Mouse (Mus musculus) adipocyte (in vitro differentiated cells): ENCODE data around the gene Nrxn3.

Experiments
- DNase-seq: peaks from one replicate; pipeline ENCODE4 v3.0.0-alpha.2; 2016; ENCODE audit warnings: low spot score

The Nrxn3 gene

DNA sequence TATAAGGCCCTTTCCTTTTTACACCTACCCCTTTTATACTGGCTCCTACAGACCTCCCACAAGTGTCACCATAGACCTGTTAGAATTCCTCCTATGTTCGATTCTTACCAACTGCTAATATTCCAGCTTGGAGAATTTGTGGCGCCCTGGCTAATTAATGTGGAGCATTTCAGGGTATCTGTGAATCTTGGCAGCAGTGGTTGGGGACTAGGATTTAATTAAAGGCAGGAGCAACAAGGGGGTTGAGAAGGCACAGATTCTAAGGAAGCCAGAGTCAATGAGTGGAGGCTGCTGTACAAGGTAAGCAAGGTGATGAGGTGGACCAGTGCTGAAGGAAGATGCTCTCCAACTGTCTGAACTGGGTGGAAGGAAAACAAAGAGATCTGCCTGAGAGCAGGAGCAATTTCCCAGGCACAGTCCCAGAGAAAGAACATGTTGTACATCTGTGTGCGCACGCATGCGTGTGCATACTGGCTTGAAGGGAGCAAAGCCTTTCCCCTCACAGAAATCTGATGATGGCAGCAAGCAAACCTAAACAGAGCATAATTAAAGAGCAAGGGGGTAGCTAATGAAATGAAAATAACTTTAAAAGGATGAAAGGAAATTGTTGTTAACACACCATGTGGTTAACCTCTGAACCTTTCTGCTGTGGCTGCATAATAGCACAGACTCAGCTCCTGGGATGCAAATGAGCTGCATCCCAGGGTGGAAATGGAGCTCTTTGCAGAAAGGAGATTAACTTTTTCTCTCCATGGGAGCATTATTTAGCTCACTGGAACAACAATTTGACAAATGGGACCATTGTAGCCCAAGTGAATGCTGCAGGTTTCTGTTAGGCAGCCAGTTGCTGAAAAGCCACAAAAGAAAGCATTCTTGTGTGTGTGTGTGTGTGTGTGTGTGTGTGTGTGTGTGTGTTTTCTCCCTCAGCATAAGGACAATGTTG lies 1409.5 kb downstream of the Nrxn3 start:
- DNase-seq = no peak

DNA sequence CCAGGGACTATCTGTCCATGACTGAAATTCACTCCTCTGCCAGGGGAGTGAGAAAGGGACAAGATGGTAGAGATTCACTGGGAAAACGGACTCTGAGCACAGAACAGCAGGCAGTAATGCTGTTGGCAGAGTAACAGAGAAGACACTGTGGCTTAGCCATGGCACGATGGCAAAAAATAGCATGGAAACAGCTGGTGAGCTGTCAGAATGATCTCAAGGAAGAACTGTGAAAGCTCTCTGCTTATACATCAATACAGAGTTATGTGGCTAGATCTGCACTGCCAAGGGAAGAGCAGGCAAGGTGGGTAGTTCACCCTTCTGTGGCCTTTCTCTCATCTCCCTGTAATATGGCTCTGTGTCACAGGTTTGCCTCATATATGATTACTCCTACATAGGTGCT lies 1419.3 kb downstream of the Nrxn3 start:
- no peak for DNase-seq

DNA sequence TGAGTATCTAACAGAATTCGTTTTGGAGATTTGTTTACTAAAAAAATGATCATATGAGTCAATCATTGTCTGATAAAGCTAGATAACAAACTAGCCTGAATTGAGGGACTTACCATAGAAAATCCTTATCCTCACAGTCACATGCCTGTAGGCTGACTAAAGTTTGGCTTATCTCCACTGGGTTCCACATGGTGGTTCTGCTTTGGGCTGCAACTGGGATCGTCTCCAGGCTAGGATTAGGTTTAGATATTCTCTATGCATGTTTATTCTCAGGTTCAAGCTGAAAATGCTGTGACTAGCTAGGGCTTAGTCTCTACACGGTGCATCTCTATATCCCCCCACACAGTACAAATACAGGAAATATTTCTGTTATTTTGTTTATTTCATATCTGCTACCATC lies 1421.6 kb downstream of the Nrxn3 start:
- no peak for DNase-seq

DNA sequence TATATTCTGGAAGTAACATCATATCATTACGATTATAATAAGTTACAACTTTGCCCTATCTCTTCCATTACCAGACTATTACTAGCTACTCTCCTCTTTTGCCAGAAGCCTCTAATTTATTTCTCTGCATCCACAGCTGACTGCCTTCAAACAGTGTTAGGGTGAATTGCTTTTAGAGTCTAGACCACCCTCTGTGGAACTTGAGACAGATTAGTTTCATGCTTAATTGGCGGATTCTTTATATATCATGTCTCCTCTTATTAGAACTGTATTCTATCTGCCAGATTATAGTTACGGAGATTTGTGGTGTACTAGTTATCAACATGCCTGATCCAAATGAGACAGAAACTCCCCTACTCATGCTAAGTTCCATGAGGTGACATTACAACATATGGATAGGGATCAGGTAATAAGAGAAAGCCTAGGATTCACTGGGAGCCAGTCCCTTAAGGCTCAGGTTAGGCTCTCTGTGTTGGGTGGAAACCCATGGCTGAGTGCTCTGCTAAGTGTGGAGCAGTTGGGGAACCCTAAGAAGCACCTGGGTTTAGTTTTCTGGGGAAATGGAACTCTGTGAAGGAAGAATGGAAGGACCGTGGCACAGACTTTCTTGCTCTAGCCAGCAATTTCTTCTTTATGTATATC lies 1435.6 kb downstream of the Nrxn3 start:
- DNase-seq = no peak

DNA sequence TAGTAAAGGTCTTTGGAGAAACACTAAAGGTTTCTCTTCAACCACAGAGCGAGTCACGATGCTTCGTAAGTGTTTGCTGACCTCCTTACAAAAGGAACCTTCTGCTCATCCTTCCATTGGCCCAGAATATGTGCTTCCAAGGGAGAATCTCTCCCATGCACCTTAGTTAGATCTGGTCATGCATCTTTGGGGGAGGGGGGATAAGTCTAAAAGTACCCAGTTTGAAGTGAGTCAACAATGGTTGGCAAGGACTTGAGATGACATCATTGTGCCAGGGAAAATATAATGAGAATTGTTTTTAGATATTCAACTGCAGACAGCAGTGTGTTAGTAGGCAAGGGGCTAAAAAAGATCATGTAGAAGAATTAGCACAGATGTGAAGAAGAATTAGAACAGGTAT lies 1437.2 kb downstream of the Nrxn3 start:
- DNase-seq = no peak

DNA sequence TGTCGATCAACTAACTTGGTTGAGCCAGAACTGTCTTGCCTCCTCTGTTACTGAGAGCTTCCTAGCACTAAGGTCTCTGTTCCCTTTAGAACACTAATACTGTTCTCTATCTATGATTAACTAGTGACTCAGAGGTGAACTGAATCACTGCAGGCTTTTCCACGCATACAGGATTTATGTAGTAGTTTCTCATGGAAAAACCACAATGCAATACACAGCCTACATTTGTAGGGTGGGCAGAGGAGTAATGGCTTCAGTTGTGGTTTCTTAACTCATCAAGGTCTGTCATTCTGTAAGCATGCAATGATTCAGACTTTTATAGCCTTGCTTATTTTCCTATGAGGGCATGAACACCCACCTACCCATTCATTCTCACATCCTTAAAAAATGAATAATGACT lies 1443.4 kb downstream of the Nrxn3 start:
- DNase-seq = no peak

DNA sequence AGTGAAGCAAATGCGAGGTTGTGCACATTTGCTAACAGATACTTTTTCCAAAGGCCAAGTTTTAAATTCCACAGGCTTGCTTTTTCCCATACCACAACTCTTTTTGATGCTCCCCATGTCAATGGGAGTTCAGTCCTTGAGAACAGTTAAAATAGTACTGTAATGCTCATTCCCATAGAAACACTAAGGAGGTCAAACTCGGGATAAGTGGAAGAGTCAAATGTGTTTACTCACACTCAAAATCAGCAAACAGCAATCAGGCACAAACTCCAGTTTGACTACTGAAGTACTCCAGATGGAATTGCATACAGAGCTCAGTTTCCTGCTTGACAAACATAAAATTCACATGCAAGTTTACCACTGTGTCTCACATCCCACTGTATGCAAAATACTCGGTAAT lies 1458.9 kb downstream of the Nrxn3 start:
- DNase-seq = no peak

DNA sequence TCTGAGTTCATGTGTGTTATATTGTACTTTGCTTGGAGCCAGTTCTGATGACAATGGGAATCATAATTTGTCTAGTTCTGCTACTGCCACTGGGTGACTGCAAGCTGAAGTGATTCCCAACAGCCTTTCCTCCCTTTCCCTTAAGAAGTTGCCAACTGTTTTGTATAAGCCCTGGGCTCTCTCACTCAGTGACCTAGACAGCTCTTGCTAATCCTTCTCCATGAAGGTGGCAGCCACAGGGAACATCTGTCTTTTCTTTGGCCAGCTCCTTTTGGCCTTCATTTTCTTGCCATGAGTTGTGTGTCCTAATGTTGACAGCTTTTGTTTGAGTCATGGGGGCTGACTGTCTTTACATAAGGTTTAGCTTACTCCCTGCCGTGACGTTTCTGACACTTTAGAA lies 1460.3 kb downstream of the Nrxn3 start:
- no peak for DNase-seq

DNA sequence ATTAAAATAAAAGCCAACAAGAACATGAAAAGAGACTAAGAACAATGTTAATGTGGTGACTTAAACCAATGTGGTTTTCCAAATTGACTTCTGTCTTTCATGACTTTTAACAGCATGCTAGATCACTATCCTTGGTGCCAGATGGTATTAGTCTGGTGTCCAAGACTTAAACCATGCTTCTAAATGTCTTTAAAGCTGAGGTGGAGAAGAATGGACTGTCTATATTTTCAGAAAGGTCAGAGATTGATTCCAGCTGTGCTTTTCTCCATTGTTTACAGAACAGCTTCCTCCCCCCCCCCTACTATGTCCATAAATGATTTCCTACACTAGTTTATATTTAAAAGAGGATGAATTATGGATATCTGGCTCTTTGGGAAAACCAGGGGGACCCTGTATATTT lies 1473.5 kb downstream of the Nrxn3 start:
- DNase-seq = no peak

DNA sequence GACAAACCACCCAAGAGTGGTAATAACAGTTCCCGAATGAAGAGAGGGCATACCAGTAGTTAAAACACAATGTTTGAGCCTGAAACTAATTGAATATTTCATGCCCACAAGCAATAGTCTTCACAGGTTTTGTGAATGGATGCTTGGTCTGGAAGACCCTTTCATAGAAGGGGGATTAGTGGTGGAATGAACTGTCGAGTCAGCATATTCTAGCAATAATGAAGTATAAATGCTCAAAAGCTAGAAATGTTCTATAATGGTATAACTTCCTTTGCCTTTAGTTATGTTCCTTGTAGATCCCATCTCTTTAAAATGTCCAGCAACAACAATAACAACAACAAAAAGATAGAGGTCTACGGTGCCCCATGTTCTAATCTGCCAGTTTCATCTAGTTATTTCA lies 1475.3 kb downstream of the Nrxn3 start:
- DNase-seq = no peak

DNA sequence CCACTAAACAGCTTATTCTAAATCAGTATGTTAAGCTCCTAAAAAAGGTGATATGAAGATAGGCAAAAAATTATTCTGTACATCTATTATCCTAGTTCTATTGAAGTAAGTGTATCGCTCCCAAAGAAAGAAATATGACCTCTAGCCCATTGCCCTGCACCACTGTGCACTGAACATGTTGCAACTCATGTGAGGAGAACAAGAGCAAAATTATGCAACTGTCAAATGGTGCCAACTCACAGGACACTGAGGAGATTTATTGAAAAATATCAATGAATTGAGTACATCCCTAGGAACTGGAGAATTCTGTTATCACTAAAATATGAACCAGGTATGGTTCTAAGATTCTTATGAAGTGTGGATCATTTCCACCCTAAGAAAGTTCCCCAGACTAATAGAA lies 1479.8 kb downstream of the Nrxn3 start:
- DNase-seq = no peak

DNA sequence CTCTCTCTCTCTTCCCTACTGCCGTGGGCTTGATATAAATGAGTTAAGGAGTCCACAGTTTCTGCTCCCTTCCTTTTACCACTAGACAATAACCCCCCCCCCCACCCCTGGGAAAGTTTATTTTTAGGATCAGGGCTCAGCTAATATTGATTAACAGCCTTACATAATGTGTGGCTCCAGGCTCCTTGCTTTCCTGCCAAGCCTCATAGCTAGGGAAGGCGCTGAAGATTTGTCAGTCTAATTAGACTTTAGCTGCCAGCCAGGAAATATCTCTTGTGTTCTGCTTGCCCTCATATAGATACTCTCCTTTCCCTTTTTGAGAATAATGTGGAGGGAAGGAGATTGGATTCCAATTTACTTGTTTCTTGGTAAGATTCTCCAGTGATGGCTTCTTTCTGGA lies 1488.7 kb downstream of the Nrxn3 start:
- DNase-seq = no peak

DNA sequence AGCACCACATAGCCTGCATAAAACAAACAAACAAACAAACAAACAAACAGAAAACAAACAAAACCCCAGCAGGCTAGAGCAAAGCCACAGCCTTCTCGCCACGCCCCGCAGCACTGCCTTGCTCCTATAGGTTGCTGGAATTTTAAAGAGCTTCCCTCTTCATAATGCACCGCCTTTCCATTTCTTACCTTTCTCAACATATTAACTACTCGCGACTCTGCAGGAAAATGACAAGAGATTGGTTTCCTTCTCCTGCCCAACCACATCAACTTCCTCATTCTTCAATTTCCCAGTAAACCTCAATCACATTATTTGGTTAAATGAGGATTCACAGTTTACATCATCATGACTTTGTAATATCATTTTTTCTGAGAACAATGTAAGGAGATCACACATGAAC lies 1494.4 kb downstream of the Nrxn3 start:
- DNase-seq = no peak

DNA sequence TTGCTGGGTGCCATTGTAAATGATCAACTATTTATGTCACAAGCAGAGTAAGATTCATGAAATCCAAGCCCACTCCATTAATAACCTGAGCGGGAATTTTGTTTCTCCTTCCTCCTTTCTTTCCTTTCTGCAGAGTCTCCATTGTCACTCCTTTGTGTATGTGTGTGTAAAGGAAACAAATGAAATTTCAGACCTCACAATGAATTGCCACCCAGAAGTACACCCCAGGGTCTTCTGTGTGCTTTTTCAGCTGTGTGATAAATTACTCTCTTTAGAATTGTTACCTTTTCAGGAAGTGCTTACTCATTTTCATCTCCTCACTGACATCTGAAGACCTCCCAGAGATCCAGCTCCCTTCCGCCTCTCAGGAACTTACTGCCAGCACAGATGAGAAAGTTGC lies 1506.4 kb downstream of the Nrxn3 start:
- DNase-seq = no peak

DNA sequence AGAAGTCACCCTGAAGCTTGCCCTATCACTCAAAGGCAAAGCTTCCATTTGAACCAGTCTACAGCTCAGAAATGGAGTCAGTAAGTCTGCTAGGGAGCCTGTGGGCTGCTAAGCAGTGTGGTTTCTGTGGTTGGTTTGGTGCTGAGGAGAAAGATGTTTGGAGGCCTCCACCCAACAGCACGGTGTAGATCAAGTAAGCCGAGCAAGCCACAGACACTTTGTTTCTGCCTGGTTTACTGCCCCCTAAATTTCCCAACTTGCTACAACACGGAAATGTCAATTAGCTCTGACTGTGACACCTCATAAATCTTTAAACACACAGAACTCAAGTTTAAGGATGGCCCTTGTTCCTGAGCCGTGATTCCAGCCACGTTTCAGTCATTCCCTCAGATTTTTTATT lies 1513.4 kb downstream of the Nrxn3 start:
- DNase-seq = no peak

DNA sequence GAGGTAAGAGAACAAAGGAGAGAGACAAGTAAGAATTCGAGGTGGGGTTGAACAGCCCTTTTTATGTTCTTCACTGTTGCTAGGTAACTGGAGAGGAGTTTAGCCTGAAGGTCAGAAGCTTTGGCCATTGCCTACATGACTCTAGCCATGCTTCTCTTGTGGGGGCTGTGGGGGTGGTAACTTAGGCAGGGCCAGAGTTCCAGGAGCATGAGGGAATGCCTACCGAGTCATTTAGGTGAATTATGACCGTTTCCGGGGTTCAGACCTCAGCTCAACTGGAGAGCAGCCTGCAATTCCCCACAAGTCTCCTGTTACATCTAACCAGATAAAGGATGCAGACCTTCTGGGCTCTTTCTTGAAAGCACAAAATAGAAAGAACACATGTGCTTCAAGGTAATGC lies 1537.6 kb downstream of the Nrxn3 start:
- DNase-seq = no peak

DNA sequence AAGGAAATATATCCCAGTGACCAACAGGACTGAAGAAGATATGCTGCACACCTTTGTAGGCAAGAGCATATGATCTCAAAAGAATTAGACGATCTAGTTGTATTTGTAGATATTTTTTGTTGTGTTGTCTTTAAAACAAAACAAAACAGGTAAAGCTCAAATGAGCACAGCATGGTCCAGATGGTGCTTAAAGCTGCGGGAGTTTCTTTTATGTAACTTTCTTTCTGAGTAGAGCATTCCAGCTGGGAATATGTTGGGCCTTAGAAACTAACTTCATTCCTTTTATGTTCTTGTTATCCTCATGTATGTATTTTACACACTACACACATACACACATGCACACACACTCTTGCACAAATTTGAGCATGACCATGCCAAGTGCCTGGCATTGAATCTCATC lies 1545.4 kb downstream of the Nrxn3 start:
- no peak for DNase-seq

DNA sequence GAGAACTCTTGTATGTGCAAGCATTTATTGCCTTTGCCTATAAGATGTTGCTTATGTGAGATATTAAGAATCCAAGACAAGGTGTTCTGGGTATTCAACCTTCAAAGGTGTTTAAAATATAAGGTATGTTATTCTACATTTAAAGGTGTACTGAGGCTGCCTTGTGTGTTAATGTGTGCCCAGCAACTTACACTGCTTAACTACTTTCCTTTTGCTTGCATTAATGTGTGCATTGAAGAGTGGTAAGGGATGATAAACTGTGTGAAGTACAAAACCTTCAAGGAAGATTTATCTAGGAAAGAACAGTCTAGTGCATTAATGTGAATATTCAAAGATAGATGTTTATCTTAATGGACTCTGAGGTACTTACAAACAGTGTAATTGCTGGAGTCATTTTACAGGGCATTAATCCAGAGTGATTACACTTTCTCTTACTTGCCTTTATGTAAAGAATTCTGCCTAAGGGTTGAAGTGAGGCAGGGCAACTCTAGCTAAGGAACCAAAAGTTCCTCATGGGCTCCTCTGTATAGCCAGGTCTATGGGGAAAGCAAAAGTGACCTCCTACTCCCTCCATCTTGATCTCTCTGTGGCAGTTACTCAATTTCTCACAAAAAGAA lies 1548.2 kb downstream of the Nrxn3 start:
- DNase-seq = no peak

DNA sequence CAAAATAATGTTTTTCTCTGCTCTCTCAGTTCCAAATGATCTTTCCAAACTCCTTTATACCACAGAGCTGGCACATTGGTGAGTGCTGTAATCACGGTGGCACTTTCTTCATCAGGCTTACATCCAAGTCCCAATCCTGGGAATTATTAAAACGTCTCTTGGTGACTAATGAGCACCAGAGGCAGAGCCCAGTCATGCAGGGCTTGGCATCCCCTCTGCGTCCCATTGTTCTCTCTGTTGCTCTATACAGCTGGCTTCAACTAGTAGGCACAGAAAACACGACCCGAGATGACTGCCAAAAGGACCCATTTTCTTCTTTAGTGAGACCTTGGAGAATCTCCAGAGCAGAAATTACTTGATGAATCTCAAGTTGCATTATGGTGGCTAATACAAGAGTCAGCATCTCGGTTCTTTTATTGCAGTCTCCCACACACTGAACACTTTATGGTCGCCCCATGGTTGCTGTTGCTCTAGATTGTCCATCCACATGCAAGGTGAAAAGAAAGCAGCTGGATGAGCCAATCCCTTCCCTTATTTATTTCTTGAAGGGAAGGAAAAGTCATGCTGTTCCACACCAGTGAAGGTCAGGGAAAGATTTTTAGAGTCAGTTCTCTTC lies 1552.1 kb downstream of the Nrxn3 start:
- no peak for DNase-seq

DNA sequence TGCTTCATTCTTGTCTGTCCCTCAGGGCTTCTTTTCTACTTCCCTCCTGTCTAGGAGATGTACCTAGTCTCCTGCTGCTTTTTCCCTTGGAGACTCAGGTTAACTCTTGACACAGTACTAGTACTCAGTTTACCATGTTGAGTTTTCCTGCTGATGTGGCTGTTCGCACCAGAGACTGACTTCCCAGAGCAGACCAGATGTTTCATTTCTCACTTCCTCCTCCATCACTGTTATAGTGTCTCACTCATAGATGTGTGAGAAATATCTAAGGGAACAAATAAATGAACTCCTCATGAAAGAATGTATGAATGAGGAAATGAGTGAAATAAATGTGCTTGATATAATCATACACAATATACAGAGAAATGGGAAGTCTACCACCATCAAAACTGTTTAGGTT lies 1558.6 kb downstream of the Nrxn3 start:
- DNase-seq = no peak

DNA sequence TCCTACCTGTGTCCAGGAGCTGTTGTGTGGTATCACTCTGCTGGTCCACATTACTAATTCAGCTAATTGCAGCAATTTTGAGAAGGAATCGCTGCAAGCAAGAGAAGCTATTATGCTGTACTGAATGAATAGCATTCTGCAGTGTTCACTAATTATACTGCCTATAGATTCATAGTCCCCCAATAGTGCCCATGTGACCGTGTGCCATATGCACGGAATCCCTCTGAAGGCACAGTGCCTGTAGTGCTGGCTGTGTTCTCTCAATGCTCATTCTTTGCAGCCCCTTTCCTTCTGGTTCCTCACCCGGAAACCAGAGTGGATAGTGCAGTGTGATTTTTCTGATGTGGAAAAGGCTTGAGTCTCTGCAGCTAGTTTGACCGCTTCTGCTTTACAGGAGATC lies 1560.3 kb downstream of the Nrxn3 start:
- no peak for DNase-seq

DNA sequence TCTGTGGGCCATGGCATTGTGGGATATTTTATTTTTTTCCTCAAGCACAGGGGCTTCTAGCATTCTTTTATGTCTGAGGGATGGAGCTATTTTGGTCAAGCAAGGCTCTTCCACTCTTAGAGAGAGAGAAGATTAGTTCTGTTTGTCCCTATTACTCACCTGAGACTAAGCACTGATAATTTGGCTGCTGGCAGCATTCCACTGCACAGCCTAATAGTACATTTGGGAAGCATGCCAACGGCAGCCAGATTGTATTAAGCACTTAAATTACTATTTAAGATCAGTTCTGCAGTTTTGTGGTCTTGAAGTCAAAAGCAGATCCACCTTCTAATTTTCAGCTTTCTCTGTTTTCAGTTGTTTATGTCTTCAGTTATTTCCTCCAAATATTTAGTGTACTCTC lies 1580.0 kb downstream of the Nrxn3 start:
- no peak for DNase-seq

DNA sequence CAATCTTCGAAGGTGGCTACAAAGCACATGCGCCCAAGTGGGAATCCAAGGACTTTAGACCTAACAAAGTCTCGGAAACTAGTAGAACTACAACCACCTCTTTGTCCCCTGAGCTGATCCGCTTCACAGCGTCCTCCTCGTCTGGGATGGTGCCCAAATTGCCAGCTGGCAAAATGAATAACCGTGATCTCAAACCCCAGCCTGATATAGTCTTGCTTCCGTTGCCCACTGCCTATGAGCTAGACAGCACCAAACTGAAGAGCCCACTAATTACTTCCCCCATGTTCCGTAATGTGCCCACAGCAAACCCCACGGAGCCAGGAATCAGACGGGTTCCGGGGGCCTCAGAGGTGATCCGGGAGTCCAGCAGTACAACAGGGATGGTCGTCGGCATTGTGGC lies 1609.1 kb downstream of the Nrxn3 start:
- no peak for DNase-seq
